Mouse (Mus musculus) hindbrain, postnatal 0 days (tissue): ENCODE measurements around the gene Tmsb10. TPM values are rescaled to one million over a fixed set of nuclear protein-coding genes. Genes with fewer than 3 reads are reported as not detected.

Source experiments
- ATAC-seq: fragments of 200-750 bp; cut with Nextera tagmentation; 2 replicates; pipeline ENCODE4 v1.8.0; 2017; ENCODE audit warnings: mild to moderate bottlenecking, moderate TSS enrichment, moderate library complexity
- DNase-seq: peaks from one replicate; pipeline ENCODE4 v3.0.0-alpha.2; 2015; ENCODE audit warnings: low spot score
- H3K27ac ChIP-seq: fragments of 300-500 bp; sonication (generic); 2 replicates; pipeline ENCODE4 v1.5.1; 2014; ENCODE audit warnings: mild to moderate bottlenecking
- H3K27me3 ChIP-seq: fragments of 300-500 bp; sonication (generic); 2 replicates; pipeline ENCODE4 v1.6.1; 2014; ENCODE audit warnings: low read length, mixed read lengths; ENCODE audit not compliant: insufficient read depth
- H3K36me3 ChIP-seq: fragments of 300-500 bp; sonication (generic); 2 replicates; pipeline ENCODE4 v1.6.1; 2014; ENCODE audit warnings: low read length, mixed read lengths; ENCODE audit not compliant: insufficient read depth
- H3K4me1 ChIP-seq: fragments of 300-500 bp; sonication (generic); 2 replicates; pipeline ENCODE4 v1.6.1; 2014; ENCODE audit warnings: antibody characterized with exemption, low read length, mixed read lengths; ENCODE audit not compliant: insufficient read depth
- H3K4me2 ChIP-seq: fragments of 300-500 bp; sonication (generic); 2 replicates; pipeline ENCODE4 v1.6.1; 2014; ENCODE audit warnings: low read depth, mild to moderate bottlenecking, low read length, moderate library complexity, mixed read lengths
- H3K4me3 ChIP-seq: fragments of 300-500 bp; sonication (generic); 2 replicates; pipeline ENCODE4 v1.5.1; 2014; ENCODE audit warnings: low read length
- H3K9ac ChIP-seq: fragments of 300-500 bp; sonication (generic); replicated peaks from 2 replicates; pipeline ENCODE4 v1.6.1; 2014; ENCODE audit warnings: mild to moderate bottlenecking, low read length, moderate library complexity, mixed read lengths
- H3K9me3 ChIP-seq: fragments of 300-500 bp; sonication (generic); 2 replicates; pipeline ENCODE4 v1.6.1; 2016; ENCODE audit warnings: low read length, mixed read lengths
- CTCF ChIP-seq: IDR thresholded peaks from 2 replicates; pipeline ENCODE4 v1.5.1; 2016; ENCODE audit warnings: antibody characterized with exemption, control low read depth, low read depth
- WGBS: fragments of 180-500 bp; shearing (Covaris S2); extraction: QIAGEN DNeasy Blood & Tissue Kit; methylation state at CpG from one replicate; pipeline ENCODE4 v1.1.7; 2014; 5-methylcytosine and 5-hydroxymethylcytosine counted together
- polyA plus RNA-seq: library from polyadenylated mRNA; unstranded; fragments of >200 nt; fragmentation: Nextera tagmentation; extraction: Ambion mirVana; gene quantifications from 2 replicates; pipeline ENCODE4 v1.2.1, GENCODE M21; 2015
- total RNA-seq: library from RNA; depleted of rRNA; stranded (reverse); fragments of >200 nt; gene quantifications from 2 replicates; pipeline ENCODE4 v1.2.3, GENCODE M21; 2014

Gene Tmsb10
- total and polyA plus RNA-seq, 2 experiments from 2014 or later, result 166 to 5,541 TPM

DNA sequence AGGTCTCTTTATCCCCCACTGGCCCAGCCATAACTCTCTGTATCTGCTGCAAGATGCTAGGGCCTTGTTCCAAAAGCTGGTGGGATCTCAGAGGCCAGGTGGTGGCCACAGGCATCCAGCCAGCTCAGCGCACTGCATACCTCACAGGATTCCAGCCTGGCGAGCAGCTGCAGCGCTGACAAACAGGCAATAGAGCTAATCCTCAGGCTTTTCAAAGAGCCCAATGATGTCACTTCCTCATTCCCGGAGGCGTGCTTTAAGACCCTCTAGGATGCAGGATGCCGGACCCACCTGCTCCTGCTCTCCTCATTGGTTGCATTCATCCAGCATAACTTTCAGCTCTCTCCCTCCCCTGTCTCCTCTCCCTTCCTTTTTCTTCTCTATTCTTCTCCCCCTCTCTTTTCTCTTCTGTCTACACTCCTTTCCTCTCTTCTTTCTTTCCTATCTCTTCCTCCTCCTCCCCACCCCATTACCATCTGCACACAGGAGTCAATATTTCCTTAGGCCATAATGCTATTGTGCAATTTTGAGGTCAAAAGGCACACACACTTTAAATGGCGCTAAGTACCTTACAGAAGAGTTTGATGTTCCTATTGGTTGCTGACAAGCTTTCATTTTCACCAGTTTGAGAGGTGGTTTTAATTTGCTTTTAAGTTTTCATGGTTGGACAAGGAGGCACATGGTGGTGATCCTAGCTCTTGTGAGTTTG is 30.6 kb upstream of the Tmsb10 start:
- TF ChIP-seq CTCF, result no peak
- no peak overlapping the region for H3K27ac ChIP-seq
- no peak overlapping the region for H3K4me2 ChIP-seq
- H3K27me3 ChIP-seq, result no peaks in the 10 kb centered on the region
- no peaks in the 10 kb centered on the region for H3K4me1 ChIP-seq
- DNase-seq (peak; percentile 66), ATAC-seq (peak; percentile 88)
- WGBS, result 51% methylated on average over 7 of the region's 7 CpGs
- no peaks in the 10 kb centered on the region for H3K36me3 ChIP-seq
- H3K4me3 ChIP-seq, result no peak overlapping the region
- no peaks in the 10 kb centered on the region for H3K9me3 ChIP-seq
- H3K9ac ChIP-seq, result no peak overlapping the region

- Histone ChIP-seq H3K9me3 (no peaks in the 10 kb centered on the region), H3K4me1 (no peaks in the 10 kb centered on the region), H3K36me3 (no peaks in the 10 kb centered on the region), H3K9ac (no peak overlapping the region), H3K27ac (no peak overlapping the region), H3K4me2 (no peak overlapping the region), H3K27me3 (no peaks in the 10 kb centered on the region), H3K4me3 (no peak overlapping the region)
- ATAC-seq, result no peak
- DNase-seq, result no peak
- 43% methylated on average over 4 of the region's 4 CpGs for WGBS
- TF ChIP-seq CTCF, result no peak
These were observed 24.0 kb upstream of the Tmsb10 start for GRCm38 (mm10) chr6:72982506-72982905.

DNA sequence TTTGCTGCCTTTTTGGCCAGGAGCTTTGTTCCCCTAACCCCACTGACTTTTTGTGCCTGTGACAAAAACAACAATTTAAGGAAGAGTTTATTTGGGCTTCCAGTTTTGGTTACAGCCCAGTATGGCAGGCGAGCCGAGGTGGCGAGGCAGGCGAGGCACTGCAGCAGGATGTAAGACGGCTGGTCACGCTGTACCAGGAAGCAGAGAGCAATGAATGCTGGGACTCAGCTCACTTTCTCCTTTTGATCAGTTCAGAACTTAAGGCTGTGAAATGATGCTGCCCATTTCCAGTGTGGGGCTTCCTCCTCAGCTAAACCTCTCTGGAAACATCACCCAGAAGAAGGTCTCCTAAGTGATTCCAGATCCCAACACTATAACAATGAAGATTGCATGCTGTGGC is 23.3 kb upstream of the Tmsb10 start:
- H3K4me1 ChIP-seq, result no peaks in the 10 kb centered on the region
- H3K27me3 ChIP-seq, result no peaks in the 10 kb centered on the region
- no peak overlapping the region for H3K4me2 ChIP-seq
- no peaks in the 10 kb centered on the region for H3K36me3 ChIP-seq
- 70% methylated on average over 6 of the region's 6 CpGs for WGBS
- no peak overlapping the region for H3K4me3 ChIP-seq
- ATAC-seq (no peak), DNase-seq (no peak)
- H3K27ac ChIP-seq, result no peak overlapping the region
- no peak overlapping the region for H3K9ac ChIP-seq
- no peaks in the 10 kb centered on the region for H3K9me3 ChIP-seq
- no peak for TF ChIP-seq CTCF

GRCm38 (mm10) chr6:72981124-72981651 is 22.6 kb upstream of the Tmsb10 start:
- no peaks in the 10 kb centered on the region for H3K36me3 ChIP-seq
- no peak overlapping the region for H3K9ac ChIP-seq
- no peak for ATAC-seq
- no peak overlapping the region for H3K4me3 ChIP-seq
- H3K9me3 ChIP-seq, result no peaks in the 10 kb centered on the region
- peak; percentile 3 for DNase-seq
- H3K4me1 ChIP-seq, result no peaks in the 10 kb centered on the region
- TF ChIP-seq CTCF, result no peak
- H3K4me2 ChIP-seq, result no peak overlapping the region
- 40% methylated on average over 9 of the region's 9 CpGs for WGBS
- no peaks in the 10 kb centered on the region for H3K27me3 ChIP-seq
- no peak overlapping the region for H3K27ac ChIP-seq

- no peaks in the 10 kb centered on the region for H3K4me1 ChIP-seq
- H3K27ac ChIP-seq, result no peak overlapping the region
- no peaks in the 10 kb centered on the region for H3K9me3 ChIP-seq
- no peaks in the 10 kb centered on the region for H3K36me3 ChIP-seq
- no peak for TF ChIP-seq CTCF
- H3K4me3 ChIP-seq, result no peak overlapping the region
- no peak overlapping the region for H3K4me2 ChIP-seq
- 83% methylated on average over 2 of the region's 2 CpGs for WGBS
- DNase-seq (no peak), ATAC-seq (no peak)
- H3K9ac ChIP-seq, result no peak overlapping the region
- H3K27me3 ChIP-seq, result no peaks in the 10 kb centered on the region
These were observed 18.3 kb upstream of the Tmsb10 start for GRCm38 (mm10) chr6:72976866-72977265.

GRCm38 (mm10) chr6:72971074-72971473 is 12.5 kb upstream of the Tmsb10 start:
- H3K4me2 ChIP-seq, result no peak overlapping the region
- WGBS, result 61% methylated on average over 3 of the region's 3 CpGs
- ATAC-seq (no peak), DNase-seq (no peak)
- no peak overlapping the region for H3K4me3 ChIP-seq
- no peaks in the 10 kb centered on the region for H3K4me1 ChIP-seq
- no peaks in the 10 kb centered on the region for H3K27me3 ChIP-seq
- H3K9me3 ChIP-seq, result no peaks in the 10 kb centered on the region
- no peak overlapping the region for H3K27ac ChIP-seq
- H3K9ac ChIP-seq, result no peak overlapping the region
- TF ChIP-seq CTCF, result no peak
- H3K36me3 ChIP-seq, result no peaks in the 10 kb centered on the region

DNA sequence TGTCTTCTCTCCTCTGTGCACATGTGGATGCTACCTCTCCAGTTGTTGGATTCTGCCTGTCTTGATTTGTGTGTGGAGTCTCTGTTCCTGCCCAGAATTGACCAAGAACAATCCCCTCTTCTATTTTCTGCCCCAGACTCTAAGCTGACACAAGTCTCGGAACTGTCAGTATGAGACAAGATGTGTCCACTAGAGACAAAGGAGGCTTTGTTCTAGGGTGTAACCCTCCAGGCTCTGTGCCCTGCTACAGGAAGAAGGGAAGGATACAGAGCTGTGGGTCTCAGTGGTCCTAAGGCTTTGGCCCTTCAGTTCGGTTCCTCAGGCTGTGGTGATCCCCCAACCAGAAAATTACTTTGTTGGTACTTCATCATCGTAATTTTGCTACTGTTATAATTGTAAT is 11.2 kb upstream of the Tmsb10 start:
- H3K4me3 ChIP-seq, result no peak overlapping the region
- H3K27ac ChIP-seq, result no peak overlapping the region
- H3K9me3 ChIP-seq, result no peaks in the 10 kb centered on the region
- no peaks in the 10 kb centered on the region for H3K27me3 ChIP-seq
- H3K9ac ChIP-seq, result no peak overlapping the region
- 0 out of 2 replicates have a peak, but pooled peaks have one; percentile 47 for ATAC-seq
- H3K4me1 ChIP-seq, result no peaks in the 10 kb centered on the region
- TF ChIP-seq CTCF, result no peak
- H3K36me3 ChIP-seq, result no peaks in the 10 kb centered on the region
- no peak for DNase-seq
- WGBS, result 55% methylated on average over 3 of the region's 3 CpGs
- no peak overlapping the region for H3K4me2 ChIP-seq
